Mouse (Mus musculus): ENCODE data around the gene Gm5105.

DNA sequence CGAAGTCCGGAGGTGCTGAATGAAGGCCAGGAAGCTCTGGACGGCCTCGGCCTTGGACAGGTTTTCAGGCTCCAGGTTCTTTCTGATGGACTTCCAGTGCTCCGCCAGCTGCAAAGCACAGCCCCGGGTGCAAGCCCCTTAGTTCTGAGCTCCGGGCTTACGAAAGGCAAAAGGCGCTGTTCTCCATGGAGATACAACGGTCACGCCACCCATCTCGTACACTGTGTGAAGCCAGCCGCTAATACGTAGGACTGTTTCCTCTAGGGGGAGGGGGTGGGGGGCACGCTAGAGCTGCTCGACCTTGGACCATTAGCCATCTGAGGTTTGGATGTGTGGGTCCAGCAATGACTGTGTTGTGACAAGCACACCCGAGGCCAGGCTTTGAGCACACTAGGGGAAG lies 46.9 kb upstream of the Gm5105 start:
- no peak for TF ChIP-seq CTCF (IDR thresholded peaks at IDR 0.05; ENCODE audit: borderline replicate concordance, control insufficient read depth, extremely low read depth, insufficient read depth, low read length, poor library complexity)
- TF ChIP-seq POLR2A (IDR thresholded peaks at IDR 0.05; ENCODE audit: control insufficient read depth, extremely low read depth, insufficient read depth, low read length, poor library complexity) = no peak
